Mouse (Mus musculus) embryonic fibroblast, embryonic 13.5 days (primary cell): Measurements from ENCODE around the gene Zfp626.

Experiments used
- CTCF ChIP-seq: IDR thresholded peaks from 2 replicates; pipeline ENCODE4 v1.5.1; 2011; ENCODE audit warnings: mild to moderate bottlenecking, control low read depth, low read length, moderate library complexity, borderline replicate concordance; ENCODE audit not compliant: insufficient read depth
- POLR2A ChIP-seq: IDR thresholded peaks from 2 replicates; pipeline ENCODE4 v1.6.1; 2011; ENCODE audit warnings: low read depth, mild to moderate bottlenecking, control low read depth, low read length, moderate library complexity

GRCm38 (mm10) chr7:27840104-27840503 is 33.1 kb downstream of the Zfp626 start:
- TF ChIP-seq CTCF (no peak), POLR2A (no peak)
